Mouse (Mus musculus): ENCODE measurements around the gene Actr1a. TPM values are rescaled to one million over a fixed set of nuclear protein-coding genes. Genes with fewer than 3 reads are reported as not detected.
A peak's percentile ranks its signal among the peaks of the same experiment; 100 is the strongest.

Actr1a gene
- 55.7 and 60.5 TPM in 2 replicates for polyA plus RNA-seq (2012; rRNA removed)

DNA sequence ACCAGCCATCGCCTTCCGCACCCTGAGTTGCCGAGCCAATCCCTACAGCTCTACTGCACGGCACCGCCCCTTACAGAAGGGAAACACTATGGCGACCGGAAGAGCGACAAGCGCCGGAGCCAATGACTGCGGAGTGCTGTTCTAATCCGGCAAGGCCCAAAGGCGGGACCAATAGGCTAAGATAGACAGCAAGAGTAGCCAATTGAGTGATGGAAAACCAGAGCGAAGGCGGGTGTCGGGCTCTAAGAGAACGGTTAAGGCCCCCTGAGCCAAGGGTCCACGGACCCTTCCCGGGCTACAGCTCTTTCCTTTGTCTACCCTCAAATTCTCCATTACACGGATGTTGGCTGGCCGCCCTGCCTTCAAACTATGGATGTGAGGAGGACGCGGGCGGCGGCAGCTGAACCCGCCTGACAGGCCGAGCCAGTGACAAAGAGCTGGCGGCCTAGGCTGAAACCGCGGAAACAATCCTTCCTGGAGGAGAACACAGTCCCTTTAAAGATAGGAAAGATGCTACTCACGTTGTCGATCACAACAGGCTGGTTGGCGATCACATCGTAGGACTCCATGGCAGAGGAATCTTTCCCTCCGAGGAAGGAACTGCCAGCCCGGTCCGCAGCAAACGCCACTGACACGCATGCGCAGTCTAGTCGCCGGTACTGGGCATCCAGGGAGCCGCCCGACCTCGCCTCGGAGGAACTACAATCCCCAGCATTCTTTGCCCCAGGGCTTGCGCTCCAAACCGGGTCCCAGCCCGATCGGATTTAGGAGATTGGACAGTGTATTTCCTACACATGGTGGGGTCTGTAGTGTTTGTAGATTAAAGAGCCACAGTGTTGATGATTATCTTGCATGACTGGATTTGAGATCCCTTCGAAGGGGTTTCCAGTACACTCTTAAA, at the start of gene Actr1a:
Actr1a (minus strand) TSS at position 640 of the 901 bp plus-strand sequence.
- Histone ChIP-seq H3K27me3 (ENCODE audit: control insufficient read depth, insufficient read depth, low read length) (no peaks in the 10 kb centered on the region), H3K4me3 (ENCODE audit: extremely low read depth, insufficient read depth, insufficient read length) (peak within 1 kb of the TSS; percentile 88), H3K36me3 (ENCODE audit: control insufficient read depth, insufficient read depth, low read length) (no peaks in the 10 kb centered on the region), H3K4me1 (ENCODE audit: control insufficient read depth, insufficient read depth, insufficient read length) (peaks cover 7% of the 10 kb centered on the region; the same call in 1 of the 2 replicates), H3K27ac (ENCODE audit: insufficient read depth, low read length) (peak within 1 kb of the TSS; percentile 65)
- peak; percentile 95 to 99 for DNase-seq (ENCODE audit: low read depth in 1 of 2, low spot score in 2 of 2)
- TF ChIP-seq CTCF (IDR thresholded peaks at IDR 0.05; ENCODE audit: extremely low read depth, insufficient read depth, insufficient read length, insufficient replicate concordance) (no peak), POLR2A (IDR thresholded peaks at IDR 0.05; ENCODE audit: low read depth, low read length) (peak; percentile 56; the same call in 1 of the 2 replicates)
- WGBS, result under 1% methylated on average over 51 of the region's 51 CpGs

- Histone ChIP-seq H3K27me3 (ENCODE audit: control insufficient read depth, insufficient read depth, low read length) (no peaks in the 10 kb centered on the region), H3K4me1 (ENCODE audit: control insufficient read depth, insufficient read depth, insufficient read length) (no peaks in the 10 kb centered on the region; the same call in 1 of the 2 replicates), H3K4me3 (ENCODE audit: extremely low read depth, insufficient read depth, insufficient read length) (no peak overlapping the region), H3K36me3 (ENCODE audit: control insufficient read depth, insufficient read depth, low read length) (no peaks in the 10 kb centered on the region), H3K27ac (ENCODE audit: insufficient read depth, low read length) (no peak overlapping the region)
- DNase-seq (ENCODE audit: low read depth in 1 of 2, low spot score in 2 of 2), result peak; percentile 47 to 53
- TF ChIP-seq POLR2A (IDR thresholded peaks at IDR 0.05; ENCODE audit: low read depth, low read length) (no peak), CTCF (IDR thresholded peaks at IDR 0.05; ENCODE audit: extremely low read depth, insufficient read depth, insufficient read length, insufficient replicate concordance) (peak; percentile 35; the same call in 1 of the 2 replicates)
- 24% methylated on average over 6 of the region's 6 CpGs for WGBS
These were observed 48.7 kb upstream of the Actr1a start for GRCm38 (mm10) chr19:46444209-46444608.

GRCm38 (mm10) chr19:46443509-46443908, 48.0 kb upstream of the Actr1a start:
- Histone ChIP-seq H3K27ac (ENCODE audit: insufficient read depth, low read length) (no peak overlapping the region), H3K27me3 (ENCODE audit: control insufficient read depth, insufficient read depth, low read length) (no peaks in the 10 kb centered on the region), H3K36me3 (ENCODE audit: control insufficient read depth, insufficient read depth, low read length) (no peaks in the 10 kb centered on the region), H3K4me1 (ENCODE audit: control insufficient read depth, insufficient read depth, insufficient read length) (no peaks in the 10 kb centered on the region; the same call in 1 of the 2 replicates), H3K4me3 (ENCODE audit: extremely low read depth, insufficient read depth, insufficient read length) (no peak overlapping the region)
- 86% methylated on average over 6 of the region's 6 CpGs for WGBS
- TF ChIP-seq POLR2A (IDR thresholded peaks at IDR 0.05; ENCODE audit: low read depth, low read length), result no peak
- DNase-seq (ENCODE audit: low read depth in 1 of 2, low spot score in 2 of 2), result no peak

GRCm38 (mm10) chr19:46435492-46435891, 39.9 kb upstream of the Actr1a start:
- no peaks in the 10 kb centered on the region for H3K36me3 ChIP-seq (ENCODE audit: control insufficient read depth, insufficient read depth, low read length)
- no peak overlapping the region for H3K27ac ChIP-seq (ENCODE audit: insufficient read depth, low read length)
- no peaks in the 10 kb centered on the region for H3K27me3 ChIP-seq (ENCODE audit: control insufficient read depth, insufficient read depth, low read length)
- H3K4me1 ChIP-seq (ENCODE audit: control insufficient read depth, insufficient read depth, insufficient read length), result no peaks in the 10 kb centered on the region
- H3K4me3 ChIP-seq (ENCODE audit: extremely low read depth, insufficient read depth, insufficient read length), result no peak overlapping the region
- no peak for DNase-seq (ENCODE audit: low read depth in 1 of 2, low spot score in 2 of 2)
- peak; percentile 43; the same call in 1 of the 2 replicates for TF ChIP-seq CTCF (IDR thresholded peaks at IDR 0.05; ENCODE audit: extremely low read depth, insufficient read depth, insufficient read length, insufficient replicate concordance)
- no peak for TF ChIP-seq POLR2A (IDR thresholded peaks at IDR 0.05; ENCODE audit: low read depth, low read length)
- WGBS, result 52% methylated on average over 7 of the region's 7 CpGs

- Histone ChIP-seq H3K4me3 (ENCODE audit: extremely low read depth, insufficient read depth, insufficient read length) (no peak overlapping the region), H3K27ac (ENCODE audit: insufficient read depth, low read length) (no peak overlapping the region), H3K36me3 (ENCODE audit: control insufficient read depth, insufficient read depth, low read length) (no peaks in the 10 kb centered on the region), H3K27me3 (ENCODE audit: control insufficient read depth, insufficient read depth, low read length) (no peaks in the 10 kb centered on the region), H3K4me1 (ENCODE audit: control insufficient read depth, insufficient read depth, insufficient read length) (no peaks in the 10 kb centered on the region)
- TF ChIP-seq POLR2A (IDR thresholded peaks at IDR 0.05; ENCODE audit: low read depth, low read length) (no peak), CTCF (IDR thresholded peaks at IDR 0.05; ENCODE audit: extremely low read depth, insufficient read depth, insufficient read length, insufficient replicate concordance) (no peak)
- DNase-seq (ENCODE audit: low read depth in 1 of 2, low spot score in 2 of 2), result no peak
- WGBS, result 96% methylated on average over 9 of the region's 9 CpGs
These were observed 39.0 kb upstream of the Actr1a start for GRCm38 (mm10) chr19:46434591-46434990.

- Histone ChIP-seq H3K4me3 (ENCODE audit: extremely low read depth, insufficient read depth, insufficient read length) (no peak overlapping the region), H3K27me3 (ENCODE audit: control insufficient read depth, insufficient read depth, low read length) (no peaks in the 10 kb centered on the region), H3K36me3 (ENCODE audit: control insufficient read depth, insufficient read depth, low read length) (no peaks in the 10 kb centered on the region), H3K27ac (ENCODE audit: insufficient read depth, low read length) (no peak overlapping the region), H3K4me1 (ENCODE audit: control insufficient read depth, insufficient read depth, insufficient read length) (no peaks in the 10 kb centered on the region)
- WGBS, result 86% methylated on average over 9 of the region's 9 CpGs
- no peak for DNase-seq (ENCODE audit: low read depth in 1 of 2, low spot score in 2 of 2)
- no peak for TF ChIP-seq CTCF (IDR thresholded peaks at IDR 0.05; ENCODE audit: extremely low read depth, insufficient read depth, insufficient read length, insufficient replicate concordance)
- no peak for TF ChIP-seq POLR2A (IDR thresholded peaks at IDR 0.05; ENCODE audit: low read depth, low read length)
These were observed 38.6 kb upstream of the Actr1a start for GRCm38 (mm10) chr19:46434148-46434547.

DNA sequence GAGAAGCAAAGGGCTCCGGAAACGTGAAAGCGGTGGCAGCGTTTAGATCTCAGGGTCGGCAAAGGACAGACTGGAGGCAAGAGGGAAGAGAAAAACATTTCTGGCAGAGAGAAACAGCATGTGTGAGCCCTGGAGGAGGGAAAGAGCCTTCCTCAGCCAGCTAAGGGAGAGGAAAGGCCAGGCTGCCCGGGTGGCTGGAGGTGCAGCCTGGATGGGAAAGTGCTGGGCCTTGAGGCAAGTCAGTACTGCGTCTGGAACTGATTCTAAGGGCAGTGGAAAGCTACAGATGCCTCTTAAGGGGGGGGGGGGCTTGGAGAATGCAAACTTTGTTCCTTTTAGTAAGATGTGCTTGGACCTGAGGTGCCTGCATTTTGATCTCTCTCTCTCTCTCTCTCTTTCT, 38.2 kb upstream of the Actr1a start:
- H3K27ac ChIP-seq (ENCODE audit: insufficient read depth, low read length), result no peak overlapping the region
- DNase-seq (ENCODE audit: low read depth in 1 of 2, low spot score in 2 of 2), result no peak
- H3K4me1 ChIP-seq (ENCODE audit: control insufficient read depth, insufficient read depth, insufficient read length), result no peaks in the 10 kb centered on the region
- no peaks in the 10 kb centered on the region for H3K36me3 ChIP-seq (ENCODE audit: control insufficient read depth, insufficient read depth, low read length)
- TF ChIP-seq POLR2A (IDR thresholded peaks at IDR 0.05; ENCODE audit: low read depth, low read length) (no peak), CTCF (IDR thresholded peaks at IDR 0.05; ENCODE audit: extremely low read depth, insufficient read depth, insufficient read length, insufficient replicate concordance) (no peak)
- no peak overlapping the region for H3K4me3 ChIP-seq (ENCODE audit: extremely low read depth, insufficient read depth, insufficient read length)
- 93% methylated on average over 7 of the region's 7 CpGs for WGBS
- H3K27me3 ChIP-seq (ENCODE audit: control insufficient read depth, insufficient read depth, low read length), result no peaks in the 10 kb centered on the region

All from spleen, adult 2 months (tissue).